Comparison of ENCODE assay signal across 8 mouse cellular contexts in genomic region chr2:156197129-156197911, GRCm38 (mm10). TPM values are rescaled to one million over a fixed set of nuclear protein-coding genes. Genes with fewer than 3 reads are reported as not detected.
DNase-seq lines count a peak whose midpoint lies in the region; ATAC-seq and TF ChIP-seq lines count a peak whose summit lies in the region.

No protein-coding gene starts in this region.

- peak overlapping the region; percentile 48; the same call in 1 of the 2 replicates for H3K27ac ChIP-seq in spleen, adult 2 months (ENCODE audit: insufficient read depth, low read length)
- H3K27ac ChIP-seq in liver, embryonic 12.5 days: peak overlapping the region; percentile 93

- ATAC-seq in liver, embryonic 12.5 days: no peak
- ATAC-seq in megakaryocyte progenitor cell, adult 5-6 weeks (replicated peaks; ENCODE audit: poor library complexity): no peak

- peak overlapping the region; percentile 76 for H3K4me3 ChIP-seq in spleen, adult 2 months (ENCODE audit: extremely low read depth, insufficient read depth, insufficient read length)
- H3K4me3 ChIP-seq in liver, embryonic 12.5 days: peak overlapping the region; percentile 67

- peak overlapping the region; percentile 78 for H3K9ac ChIP-seq in liver, embryonic 12.5 days

- DNase-seq in cerebellum, adult 11-12 months: peak; percentile 43
- no peak for DNase-seq in cerebellum, postnatal 14 days
- no peak for DNase-seq in spleen, adult 2 months (ENCODE audit: low read depth in 1 of 2, low spot score in 2 of 2)
- no peak for DNase-seq in spleen, adult 12 weeks (ENCODE audit: low spot score)
- DNase-seq in natural killer cell, adult 2 months (ENCODE audit: low spot score in 2 of 2): no peak
- DNase-seq in thymus, postnatal 36 days: no peak

- H3K4me1 ChIP-seq in spleen, adult 2 months (ENCODE audit: control insufficient read depth, insufficient read depth, insufficient read length): peaks cover 4% of the 10 kb centered on the region; the same call in 1 of the 2 replicates
- peaks cover 46% of the 10 kb centered on the region for H3K4me1 ChIP-seq in liver, embryonic 12.5 days

- 7% methylated on average over 17 of the region's 17 CpGs for WGBS in spleen, adult 2 months
- WGBS in liver, embryonic 12.5 days (ENCODE audit: insufficient replicate concordance): 6% methylated on average over 17 of the region's 17 CpGs

- H3K9me3 ChIP-seq in liver, embryonic 12.5 days (replicated peaks): no peaks in the 10 kb centered on the region

- TF ChIP-seq POLR2A in spleen, adult 2 months (IDR thresholded peaks at IDR 0.05; ENCODE audit: low read depth, low read length): no peak

- TF ChIP-seq CTCF in spleen, adult 2 months (IDR thresholded peaks at IDR 0.05; ENCODE audit: extremely low read depth, insufficient read depth, insufficient read length, insufficient replicate concordance): no peak

- H3K27me3 ChIP-seq in spleen, adult 2 months (ENCODE audit: control insufficient read depth, insufficient read depth, low read length): no peaks in the 10 kb centered on the region
- H3K27me3 ChIP-seq in liver, embryonic 12.5 days (replicated peaks): no peaks in the 10 kb centered on the region

- peak overlapping the region; percentile 83 for H3K4me2 ChIP-seq in liver, embryonic 12.5 days

- no peaks in the 10 kb centered on the region for H3K36me3 ChIP-seq in spleen, adult 2 months (ENCODE audit: control insufficient read depth, insufficient read depth, low read length)
- H3K36me3 ChIP-seq in liver, embryonic 12.5 days: peaks cover 13% of the 10 kb centered on the region

RNA-seq across cellular contexts. Expression of gene Phf20, which starts 1.1 kb away (rescaled TPM):
- 10.9 and 17.7 TPM in 2 replicates for polyA plus RNA-seq in spleen, adult 2 months (2012; rRNA removed)
- polyA plus RNA-seq in liver, embryonic 12.5 days (2016; fragmentation: Nextera tagmentation; extraction: Ambion mirVana): 22.1 and 26.2 TPM in 2 replicates
- total RNA-seq in megakaryocyte progenitor cell, adult 5-6 weeks (2015): 42.8 and 46.8 TPM in 2 replicates
- 53.8 and 61.2 TPM in 2 replicates for total RNA-seq in megakaryocyte progenitor cell, adult 5-6 weeks (2017)

RNA-seq across cellular contexts. Expression of gene Rbm39, which starts 17.3 kb away (rescaled TPM):
- 57.7 and 71.7 TPM in 2 replicates for polyA plus RNA-seq in spleen, adult 2 months (2012; rRNA removed)
- 328 and 329 TPM in 2 replicates for polyA plus RNA-seq in liver, embryonic 12.5 days (2016; fragmentation: Nextera tagmentation; extraction: Ambion mirVana)
- 515 and 549 TPM in 2 replicates for total RNA-seq in megakaryocyte progenitor cell, adult 5-6 weeks (2015)
- total RNA-seq in megakaryocyte progenitor cell, adult 5-6 weeks (2017): 502 and 605 TPM in 2 replicates

RNA-seq across cellular contexts. Expression of gene Nfs1, which starts 53.3 kb away (rescaled TPM):
- 27.1 and 48.7 TPM in 2 replicates for polyA plus RNA-seq in spleen, adult 2 months (2012; rRNA removed)
- 70.7 and 72.0 TPM in 2 replicates for polyA plus RNA-seq in liver, embryonic 12.5 days (2016; fragmentation: Nextera tagmentation; extraction: Ambion mirVana)
- total RNA-seq in megakaryocyte progenitor cell, adult 5-6 weeks (2015): 54.3 and 71.4 TPM in 2 replicates
- total RNA-seq in megakaryocyte progenitor cell, adult 5-6 weeks (2017): 32.4 and 35.0 TPM in 2 replicates

RNA-seq across cellular contexts. Expression of gene Romo1, which starts 53.5 kb away (rescaled TPM):
- polyA plus RNA-seq in spleen, adult 2 months (2012; rRNA removed): 129 and 151 TPM in 2 replicates
- 302 and 311 TPM in 2 replicates for polyA plus RNA-seq in liver, embryonic 12.5 days (2016; fragmentation: Nextera tagmentation; extraction: Ambion mirVana)
- 104 and 134 TPM in 2 replicates for total RNA-seq in megakaryocyte progenitor cell, adult 5-6 weeks (2015)
- total RNA-seq in megakaryocyte progenitor cell, adult 5-6 weeks (2017): 13.2 and 27.2 TPM in 2 replicates
